Mouse (Mus musculus): ENCODE measurements around the gene Fat1.

- TF ChIP-seq POLR2A (IDR thresholded peaks at IDR 0.05; ENCODE audit: low read depth, low read length) (no peak), CTCF (IDR thresholded peaks at IDR 0.05; ENCODE audit: extremely low read depth, insufficient read depth, insufficient read length, insufficient replicate concordance) (no peak)
Measured at GRCm38 (mm10) chr8:45011774-45012173, 76.5 kb downstream of the Fat1 start.
